Mouse (Mus musculus) left cerebral cortex, postnatal 4 days (tissue): ENCODE results near the gene Sec23a. TPM values are rescaled to one million over a fixed set of nuclear protein-coding genes. Genes with fewer than 3 reads are reported as not detected.
A peak's percentile ranks its signal among the peaks of the same experiment; 100 is the strongest.
"Not testable (repeated sequence)": the region's sequence is repeated elsewhere in the genome, so short reads cannot be mapped to it uniquely, and the experiment has no call there.

Source experiments
- DNase-seq: peaks from one replicate; pipeline ENCODE4 v3.0.0-alpha.2; 2022
- intact Hi-C: fragments of 180-260 bp; cut with DNase I; formaldehyde crosslinking; loops from one replicate; pipeline ENCODE4 v1.15.1; 2025
- total RNA-seq, 2 experiments: library from RNA; stranded (reverse); gene quantifications; 2 replicates each; pipeline ENCODE4 v1.2.3; 2021

Sec23a gene
- total RNA-seq, 2 experiments from 2014 or later = 148 to 151 TPM

DNA sequence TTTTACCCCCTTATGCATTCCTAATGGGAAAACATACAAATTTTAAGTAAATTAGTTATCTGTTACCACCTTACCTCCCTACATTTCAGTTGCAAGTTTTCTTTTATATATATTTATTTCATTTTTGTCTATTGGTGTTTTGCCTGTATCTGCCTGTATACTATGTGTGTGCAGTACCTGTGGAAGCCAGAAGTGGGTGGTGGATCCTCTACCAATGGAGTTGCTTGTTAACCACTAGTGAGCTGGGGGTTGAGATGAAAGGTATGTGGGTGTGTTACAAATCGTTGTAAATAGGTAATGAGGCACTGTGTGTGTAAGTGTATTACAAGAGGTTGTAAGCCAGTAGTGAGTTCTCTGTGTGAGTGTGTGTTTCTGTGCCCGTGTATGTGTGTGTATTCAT lies 1.3 kb downstream of the Sec23a start:
- intact Hi-C loops = no loop called here
- no peak for DNase-seq

DNA sequence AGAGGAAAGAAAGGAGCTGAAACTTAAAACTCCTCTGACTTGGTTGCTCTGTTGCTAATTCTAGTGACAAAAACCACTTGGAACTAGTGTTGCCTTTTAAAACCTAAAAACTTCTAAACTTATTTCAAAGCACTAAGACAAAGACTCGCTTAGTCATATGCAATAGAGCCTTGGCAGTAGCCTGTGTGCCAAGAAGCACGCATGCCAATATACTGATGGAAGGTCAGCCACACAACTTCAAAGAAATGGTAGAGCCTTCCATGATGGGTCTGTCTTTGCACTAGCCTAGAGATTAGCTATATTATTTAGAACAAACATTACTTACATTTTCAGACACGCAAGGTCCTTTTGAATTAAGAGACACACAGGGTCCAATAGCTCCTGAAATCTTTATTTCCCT lies 26.1 kb downstream of the Sec23a start:
- intact Hi-C loops = no loop called here
- no peak for DNase-seq

DNA sequence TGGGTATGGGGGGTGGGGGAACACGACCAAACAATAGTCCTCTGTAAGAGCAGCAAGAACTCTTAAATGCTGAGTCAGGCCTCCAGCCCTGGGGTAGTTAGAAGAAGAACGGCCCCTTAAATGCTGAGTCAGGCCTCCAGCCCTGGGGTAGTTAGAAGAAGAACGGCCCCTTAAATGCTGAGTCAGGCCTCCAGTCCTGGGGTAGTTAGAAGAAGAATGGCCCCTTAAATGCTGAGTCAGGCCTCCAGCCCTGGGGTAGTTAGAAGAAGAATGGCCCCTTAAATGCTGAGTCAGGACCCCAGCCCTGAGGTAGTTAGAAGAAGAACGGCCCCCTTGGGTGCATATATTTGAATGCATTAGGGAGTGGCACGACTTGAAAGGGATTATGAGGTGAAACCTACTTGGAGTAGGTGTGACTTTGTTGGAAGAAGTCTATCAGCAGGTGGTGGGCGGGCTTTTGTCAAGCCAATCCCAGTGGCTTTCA lies 30.6 kb downstream of the Sec23a start:
- intact Hi-C loops, DNase-seq: not testable (repeated sequence)

DNA sequence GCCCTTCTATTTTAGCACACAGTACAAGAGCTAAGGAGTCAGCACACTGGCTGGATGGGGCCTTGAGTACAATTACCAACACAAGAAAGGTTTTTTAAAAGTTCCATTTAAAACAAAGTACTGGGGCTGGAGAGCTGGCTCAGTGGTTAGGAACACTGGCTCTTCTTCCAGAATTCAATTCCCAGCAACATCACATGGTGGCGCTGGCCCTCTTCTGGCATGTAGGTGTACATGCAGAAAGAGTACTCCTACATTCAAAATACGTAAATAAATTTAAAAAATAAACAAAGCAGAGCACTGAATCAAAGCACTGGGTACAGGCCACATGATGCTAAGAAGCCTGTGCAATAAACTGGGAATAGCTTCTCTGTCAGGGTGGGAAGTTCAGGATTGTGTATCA lies 34.9 kb downstream of the Sec23a start:
- intact Hi-C loops = no loop called here

DNA sequence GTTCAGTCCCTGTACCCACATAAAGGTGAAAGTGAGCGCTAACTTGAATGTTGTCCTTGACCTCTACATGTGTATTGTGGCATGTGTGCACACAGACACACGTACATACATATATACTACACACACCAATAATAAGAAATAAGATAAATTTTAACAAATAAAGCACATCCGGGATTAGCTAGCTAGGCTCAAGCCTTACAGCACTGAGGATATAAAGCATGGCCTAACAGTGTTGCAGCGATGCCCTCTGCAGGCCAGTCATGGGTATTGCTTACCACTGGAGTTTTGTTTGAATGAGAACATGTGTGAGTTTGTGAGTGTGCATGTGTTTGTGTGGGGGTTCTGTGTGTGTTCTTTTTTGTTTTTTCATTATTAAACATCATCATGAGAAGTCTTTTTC lies 47.2 kb downstream of the Sec23a start:
- intact Hi-C loops = loop anchor here (10.0 kb wide), 1 partner anchor 1680 kb away; no protein-coding TSS in a partner anchor
- DNase-seq = peak; percentile 8

More for the DNA sequence above, 34.9 kb downstream of the Sec23a start:
- DNase-seq = no peak

DNA sequence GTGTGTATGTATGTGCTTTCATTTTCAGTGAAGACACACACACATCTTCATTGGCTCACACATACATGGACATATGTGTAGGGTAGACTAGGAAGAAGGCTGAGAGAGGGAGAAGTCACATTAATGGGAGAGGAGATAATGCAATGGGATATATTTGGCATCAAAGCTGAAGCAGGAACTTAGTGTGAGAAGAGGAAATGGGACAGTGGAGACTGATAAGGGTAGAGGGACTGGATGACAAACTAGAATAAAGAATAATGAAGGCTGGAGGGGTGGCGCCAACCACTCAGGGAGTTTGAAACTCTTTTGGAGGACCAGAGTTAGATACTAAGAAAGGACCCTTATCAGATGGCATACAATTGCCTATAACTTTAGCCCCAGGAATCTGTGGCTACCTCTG lies 51.0 kb downstream of the Sec23a start:
- DNase-seq = no peak
- intact Hi-C loops = loop anchor here (10.0 kb wide), 1 partner anchor 1676 kb away; no protein-coding TSS in a partner anchor

DNA sequence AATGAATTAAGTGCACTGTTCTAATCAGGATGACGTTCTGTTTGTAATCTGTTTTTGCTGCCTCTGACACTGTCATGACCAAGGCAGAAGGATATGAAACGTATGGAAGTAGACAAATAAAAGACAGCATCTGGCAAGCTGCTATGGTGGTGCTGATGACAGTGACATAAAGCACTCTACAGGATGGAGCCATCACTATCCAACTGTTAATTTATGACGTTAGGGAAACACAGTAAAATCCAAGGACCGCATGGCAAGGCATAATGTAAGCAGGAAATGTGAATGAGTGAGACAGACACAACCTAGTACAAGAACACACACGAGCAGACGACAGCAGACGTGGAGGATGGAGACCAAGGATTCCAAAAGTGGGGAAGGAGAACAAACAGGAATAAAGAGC lies 55.2 kb downstream of the Sec23a start:
- intact Hi-C loops = no loop called here
- DNase-seq = no peak

DNA sequence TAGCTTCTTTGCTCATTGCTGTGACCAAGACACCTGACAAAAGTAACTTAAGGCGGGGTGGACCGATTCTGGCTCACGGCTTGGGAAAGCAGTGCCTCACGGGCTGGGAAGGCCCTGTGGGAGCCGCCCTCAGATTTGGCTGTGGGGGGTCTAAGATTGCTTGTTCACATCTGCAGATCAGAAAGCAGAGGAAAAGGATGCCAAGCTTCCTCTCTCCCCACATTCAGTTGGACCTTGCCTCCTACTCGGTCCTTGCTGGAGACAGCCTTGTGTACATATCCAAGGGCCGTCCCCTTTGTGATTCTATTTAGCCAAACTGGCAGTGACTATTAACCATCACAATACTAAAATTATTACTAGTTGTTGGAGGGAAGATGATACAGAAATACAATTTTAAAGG lies 55.7 kb downstream of the Sec23a start:
- DNase-seq = no peak
- intact Hi-C loops = no loop called here

DNA sequence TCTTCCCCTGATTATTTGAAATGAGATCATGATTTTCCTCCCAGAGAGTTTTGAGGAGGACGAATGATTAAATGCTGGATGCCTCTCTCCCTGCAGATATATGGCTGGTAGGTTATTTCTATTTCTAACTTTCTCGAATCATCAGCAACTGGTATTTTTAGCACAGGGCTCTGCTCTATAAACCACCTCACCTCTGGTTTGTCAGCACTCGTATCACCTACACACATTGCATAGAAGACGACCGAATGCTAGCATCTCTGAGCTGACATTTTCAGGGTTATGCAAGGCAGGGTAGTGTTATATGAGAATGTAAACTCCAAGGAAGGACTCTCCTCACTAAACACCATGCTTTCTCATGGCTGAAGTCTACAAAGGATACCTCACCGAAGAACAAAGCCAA lies 63.9 kb downstream of the Sec23a start:
- intact Hi-C loops = loop anchor here (5.0 to 10.0 kb wide), 2 partner anchors 1121 to 1313 kb away; no protein-coding TSS in a partner anchor
- no peak for DNase-seq

DNA sequence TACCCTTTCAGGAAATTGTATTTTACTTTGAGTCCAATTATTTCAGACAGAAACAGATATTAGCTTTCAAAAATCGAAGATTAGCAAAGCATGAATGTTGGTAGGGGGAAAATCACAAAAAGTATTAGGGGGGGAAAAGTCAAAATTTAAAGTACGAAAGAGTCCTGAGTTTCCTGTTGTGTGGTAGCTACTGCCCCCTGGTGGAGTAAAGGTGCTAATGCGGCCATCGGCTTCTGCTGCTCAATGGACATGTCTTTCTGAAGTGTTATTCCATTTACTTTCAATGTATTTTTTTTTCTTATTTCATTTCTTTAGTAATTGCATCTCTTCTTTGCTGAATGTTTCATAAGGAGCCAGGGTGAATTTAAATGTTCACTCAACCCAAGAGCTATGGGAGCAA lies 64.6 kb downstream of the Sec23a start:
- peak; percentile 46 for DNase-seq
- intact Hi-C loops = loop anchor here (5.0 to 10.0 kb wide), 2 partner anchors 1120 to 1312 kb away; no protein-coding TSS in a partner anchor

DNA sequence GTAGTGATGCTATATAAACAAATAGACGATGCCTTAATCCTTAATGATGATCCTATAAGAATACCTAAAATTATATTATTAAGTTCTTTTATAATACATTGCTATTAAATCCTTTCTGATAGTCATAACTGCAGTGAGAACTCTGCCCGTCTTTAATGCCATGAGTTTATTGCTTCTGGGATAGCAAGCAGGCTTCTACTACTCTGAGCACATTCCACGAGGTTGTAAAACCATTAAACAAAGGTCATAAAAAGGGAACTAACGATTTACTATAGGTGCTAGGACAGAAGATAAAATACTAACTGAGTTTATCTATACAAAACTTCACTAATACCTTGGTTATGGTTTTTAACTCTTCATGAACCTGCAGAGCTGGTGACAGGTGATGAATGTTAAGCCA lies 69.3 kb downstream of the Sec23a start:
- DNase-seq = no peak
- intact Hi-C loops = loop anchor here (10.0 kb wide), 1 partner anchor 1308 kb away; no protein-coding TSS in a partner anchor

DNA sequence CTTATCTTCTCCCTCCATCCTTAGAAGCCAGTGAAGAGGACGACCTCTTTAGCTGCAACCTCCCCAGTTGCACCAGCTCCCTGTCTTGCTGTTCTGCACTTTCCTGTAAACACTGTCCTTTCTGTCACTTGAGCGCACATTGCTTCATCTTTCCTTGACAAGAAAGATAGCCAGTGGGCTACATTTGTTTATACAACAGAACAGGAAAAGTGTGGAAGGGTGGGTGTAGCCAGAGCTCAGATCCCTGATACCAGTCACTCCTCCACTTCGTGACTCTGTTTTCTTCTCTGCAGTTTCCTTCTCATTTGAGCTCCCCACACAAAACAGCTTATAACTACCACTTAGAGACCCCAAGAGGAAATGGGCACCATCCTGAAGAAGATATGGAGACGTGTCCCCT lies 77.2 kb downstream of the Sec23a start:
- no peak for DNase-seq
- intact Hi-C loops = no loop called here

DNA sequence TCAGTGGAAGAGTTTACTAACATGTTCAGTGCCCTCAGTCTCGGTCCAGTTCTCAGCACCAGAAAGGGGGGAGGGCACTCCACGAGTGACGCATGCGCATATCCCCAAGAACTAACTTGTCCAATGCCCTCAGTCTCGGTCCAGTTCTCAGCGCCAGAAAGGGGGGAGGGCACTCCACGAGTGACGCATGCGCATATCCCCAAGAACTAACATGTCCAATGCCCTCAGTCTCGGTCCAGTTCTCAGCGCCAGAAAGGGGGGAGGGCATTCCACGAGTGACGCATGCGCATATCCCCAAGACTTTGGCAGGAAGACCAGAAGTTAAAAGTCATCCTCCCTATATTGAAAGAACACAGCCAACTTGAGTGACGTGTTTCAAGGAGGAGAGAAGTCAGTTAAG lies 86.8 kb downstream of the Sec23a start:
- no peak for DNase-seq
- intact Hi-C loops = loop anchor here (5.0 to 10.0 kb wide), 2 partner anchors 120 to 713 kb away; partner anchors contain the start of gene Sstr1

DNA sequence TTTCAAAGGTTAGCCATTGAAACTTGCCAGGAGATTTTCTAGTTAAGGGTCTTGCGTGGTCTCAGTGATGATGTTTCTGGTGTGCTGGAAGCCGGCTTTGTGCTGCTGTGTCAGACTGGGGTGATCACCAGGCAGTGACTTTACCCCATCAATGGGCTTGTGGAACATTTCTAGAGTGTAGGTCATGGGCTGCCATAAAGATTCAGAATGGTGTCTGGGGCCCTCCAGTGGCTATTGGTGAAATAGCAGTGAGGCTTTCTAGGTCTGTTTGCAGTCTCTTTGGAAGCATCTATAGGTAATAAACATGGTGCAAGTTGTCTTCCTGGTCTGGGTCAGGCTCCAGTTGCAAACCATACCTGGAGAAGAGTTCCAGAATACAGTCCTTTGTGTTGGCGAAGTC lies 87.8 kb downstream of the Sec23a start:
- DNase-seq = peak; percentile 35
- intact Hi-C loops = loop anchor here (10.0 kb wide), 1 partner anchor 119 kb away; no protein-coding TSS in a partner anchor

DNA sequence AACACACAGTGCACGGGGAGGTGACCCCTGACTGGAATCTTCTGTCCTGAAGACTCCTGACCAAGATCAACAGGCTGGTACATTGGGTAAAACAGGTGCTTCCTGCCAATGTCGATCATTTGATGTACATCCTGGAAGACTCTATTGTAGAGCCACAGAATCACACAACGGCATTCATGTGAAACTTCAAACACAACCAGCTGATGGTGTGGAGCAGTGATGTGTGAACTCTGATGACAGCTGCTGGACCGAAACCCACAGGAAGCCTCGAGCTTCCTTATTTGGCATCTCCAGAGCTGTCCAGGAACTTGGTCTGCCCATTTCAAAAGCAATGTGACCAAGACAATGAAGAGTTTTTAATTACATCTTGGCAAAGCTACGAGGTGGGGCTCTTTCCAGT lies 91.0 kb downstream of the Sec23a start:
- no peak for DNase-seq
- intact Hi-C loops = loop anchor here (10.0 kb wide), 1 partner anchor 116 kb away; no protein-coding TSS in a partner anchor

DNA sequence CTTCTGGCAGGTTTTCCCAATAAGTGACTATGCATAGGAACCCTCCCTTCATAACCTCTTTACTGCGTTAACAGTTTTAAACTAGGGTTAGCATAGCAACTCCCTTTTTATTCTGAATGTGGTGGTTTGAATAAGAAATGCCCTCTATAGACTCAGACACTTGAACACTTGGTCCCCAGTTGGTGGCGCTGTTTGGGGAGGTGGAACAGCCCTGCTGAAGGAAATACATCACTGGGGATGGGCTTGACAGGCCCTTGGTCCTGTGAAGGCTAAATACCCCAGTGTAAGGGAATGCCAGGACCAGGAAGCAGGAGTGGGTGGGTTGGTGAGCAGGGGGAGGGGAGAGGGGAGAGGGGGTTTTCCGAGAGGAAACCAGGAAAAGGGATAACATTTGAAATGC lies 92.3 kb downstream of the Sec23a start:
- DNase-seq = no peak
- intact Hi-C loops = no loop called here

DNA sequence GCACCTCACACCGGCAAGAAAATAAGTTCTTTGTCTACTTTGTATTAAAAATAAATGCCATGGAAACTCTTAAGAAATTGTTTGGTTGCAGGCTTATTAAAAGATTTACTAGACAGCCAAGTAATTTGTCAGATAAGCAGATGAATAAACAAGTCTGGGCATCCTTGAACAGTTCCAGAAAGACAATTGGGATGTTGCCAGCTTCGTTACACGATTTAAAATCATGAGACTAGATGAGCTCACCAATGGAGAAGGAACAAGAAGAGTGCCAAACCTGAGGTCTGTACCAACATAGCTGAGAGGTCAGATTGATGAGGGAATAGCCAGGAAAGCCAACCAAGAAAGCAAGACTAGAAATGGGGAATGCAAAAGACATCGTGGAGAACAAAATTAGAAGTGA lies 102.0 kb downstream of the Sec23a start:
- intact Hi-C loops = no loop called here
- DNase-seq = no peak

Other genes with a start within 250 kb of the Sec23a start
- 1 to 10 TPM; 6.5 to 7.0 TPM for gene Gemin2, start 1.4 kb upstream of the Sec23a start, total RNA-seq
- 10 to 100 TPM; 93.2 to 99.6 TPM for gene Trappc6b, start 49.5 kb upstream of the Sec23a start, total RNA-seq
- gene Pnn, start 54.9 kb upstream of the Sec23a start, total RNA-seq = 10 to 100 TPM; 59.9 to 65.4 TPM
- 10 to 100 TPM; 32.1 to 33.1 TPM for gene Mia2, start 83.8 kb upstream of the Sec23a start, total RNA-seq
- gene Fbxo33, start 207.7 kb upstream of the Sec23a start, total RNA-seq = 10 to 100 TPM; 18.9 to 20.3 TPM